Mouse (Mus musculus): ENCODE results near the gene Tgfb1i1. TPM values are rescaled to one million over a fixed set of nuclear protein-coding genes. Genes with fewer than 3 reads are reported as not detected.

Gene Tgfb1i1
- polyA plus RNA-seq, 1 experiment from 2014 or later = 78.8 TPM

GRCm38 (mm10) chr7:128248081-128249042 is 1.8 kb downstream of the Tgfb1i1 start:
- DNase-seq (ENCODE audit: low spot score) = peak; percentile 18
- peak overlapping the region; percentile 55 for H3K4me2 ChIP-seq (ENCODE audit: low read length)
- peak overlapping the region; percentile 39; the same call in 1 of the 2 replicates for H3K9ac ChIP-seq (ENCODE audit: low read depth, low read length)
- peaks cover 11% of the 10 kb centered on the region for H3K36me3 ChIP-seq (ENCODE audit: insufficient read depth, low read length)
- no peak for ATAC-seq (replicated peaks; ENCODE audit: low FRiP score, low read depth)
- no peaks in the 10 kb centered on the region for H3K27me3 ChIP-seq (ENCODE audit: insufficient read depth, low read length)
- H3K4me3 ChIP-seq (replicated peaks; ENCODE audit: low read depth, low read length) = peak overlapping the region; percentile 47
- H3K4me1 ChIP-seq (replicated peaks; ENCODE audit: insufficient read depth, low read length) = peaks cover 14% of the 10 kb centered on the region; the same call in 1 of the 2 replicates
- no peak overlapping the region for H3K27ac ChIP-seq
- no peak for TF ChIP-seq CTCF (IDR thresholded peaks at IDR 0.05; ENCODE audit: low read depth)
- WGBS = 77% methylated on average over 10 of the region's 10 CpGs
- H3K9me3 ChIP-seq (replicated peaks; ENCODE audit: low read length) = no peaks in the 10 kb centered on the region

GRCm38 (mm10) chr7:128249998-128250397 is 3.4 kb downstream of the Tgfb1i1 start:
- Histone ChIP-seq H3K36me3 (ENCODE audit: insufficient read depth, low read length) (peaks cover 6% of the 10 kb centered on the region; the same call in 1 of the 2 replicates), H3K9ac (ENCODE audit: low read depth, low read length) (no peak overlapping the region)
- whole genome bisulfite sequencing = 87% methylated on average over 5 of the region's 5 CpGs

GRCm38 (mm10) chr7:128251946-128252345 is 5.3 kb downstream of the Tgfb1i1 start:
- 41% methylated on average over 12 of the region's 12 CpGs for WGBS
- ATAC-seq (replicated peaks; ENCODE audit: low FRiP score, low read depth) (no peak), DNase-seq (ENCODE audit: low spot score) (no peak)
- Histone ChIP-seq H3K9me3 (replicated peaks; ENCODE audit: low read length) (no peaks in the 10 kb centered on the region), H3K27ac (no peak overlapping the region), H3K9ac (ENCODE audit: low read depth, low read length) (peak overlapping the region; percentile 23; the same call in 1 of the 2 replicates), H3K36me3 (ENCODE audit: insufficient read depth, low read length) (peaks cover 5% of the 10 kb centered on the region; the same call in 1 of the 2 replicates), H3K27me3 (ENCODE audit: insufficient read depth, low read length) (no peaks in the 10 kb centered on the region), H3K4me1 (replicated peaks; ENCODE audit: insufficient read depth, low read length) (peaks cover 14% of the 10 kb centered on the region; the same call in 1 of the 2 replicates), H3K4me2 (ENCODE audit: low read length) (peak overlapping the region; percentile 52), H3K4me3 (replicated peaks; ENCODE audit: low read depth, low read length) (no peak overlapping the region)
- TF ChIP-seq CTCF (IDR thresholded peaks at IDR 0.05; ENCODE audit: low read depth) = no peak

More at GRCm38 (mm10) chr7:128249998-128250397, 3.4 kb downstream of the Tgfb1i1 start:
- Histone ChIP-seq H3K27ac (no peak overlapping the region), H3K4me2 (ENCODE audit: low read length) (no peak overlapping the region), H3K9me3 (replicated peaks; ENCODE audit: low read length) (no peaks in the 10 kb centered on the region), H3K4me1 (replicated peaks; ENCODE audit: insufficient read depth, low read length) (peaks cover 14% of the 10 kb centered on the region; the same call in 1 of the 2 replicates), H3K27me3 (ENCODE audit: insufficient read depth, low read length) (no peaks in the 10 kb centered on the region), H3K4me3 (replicated peaks; ENCODE audit: low read depth, low read length) (no peak overlapping the region)
- ATAC-seq (replicated peaks; ENCODE audit: low FRiP score, low read depth) (no peak), DNase-seq (ENCODE audit: low spot score) (no peak)
- no peak for TF ChIP-seq CTCF (IDR thresholded peaks at IDR 0.05; ENCODE audit: low read depth)

- DNase-seq (ENCODE audit: low spot score) = peak; percentile 44
- WGBS = 14% methylated on average over 24 of the region's 24 CpGs
- no peaks in the 10 kb centered on the region for H3K27me3 ChIP-seq (ENCODE audit: insufficient read depth, low read length)
- peaks cover 5% of the 10 kb centered on the region; the same call in 1 of the 2 replicates for H3K36me3 ChIP-seq (ENCODE audit: insufficient read depth, low read length)
- no peak for TF ChIP-seq CTCF (IDR thresholded peaks at IDR 0.05; ENCODE audit: low read depth)
- no peak overlapping the region for H3K9ac ChIP-seq (ENCODE audit: low read depth, low read length)
- H3K4me3 ChIP-seq (replicated peaks; ENCODE audit: low read depth, low read length) = no peak overlapping the region
- H3K4me2 ChIP-seq (ENCODE audit: low read length) = peak overlapping the region; percentile 52
- peaks cover 14% of the 10 kb centered on the region; the same call in 1 of the 2 replicates for H3K4me1 ChIP-seq (replicated peaks; ENCODE audit: insufficient read depth, low read length)
- H3K9me3 ChIP-seq (replicated peaks; ENCODE audit: low read length) = no peaks in the 10 kb centered on the region
- no peak for ATAC-seq (replicated peaks; ENCODE audit: low FRiP score, low read depth)
- H3K27ac ChIP-seq = no peak overlapping the region
Measured at GRCm38 (mm10) chr7:128252609-128253008, 6.0 kb downstream of the Tgfb1i1 start.

DNA sequence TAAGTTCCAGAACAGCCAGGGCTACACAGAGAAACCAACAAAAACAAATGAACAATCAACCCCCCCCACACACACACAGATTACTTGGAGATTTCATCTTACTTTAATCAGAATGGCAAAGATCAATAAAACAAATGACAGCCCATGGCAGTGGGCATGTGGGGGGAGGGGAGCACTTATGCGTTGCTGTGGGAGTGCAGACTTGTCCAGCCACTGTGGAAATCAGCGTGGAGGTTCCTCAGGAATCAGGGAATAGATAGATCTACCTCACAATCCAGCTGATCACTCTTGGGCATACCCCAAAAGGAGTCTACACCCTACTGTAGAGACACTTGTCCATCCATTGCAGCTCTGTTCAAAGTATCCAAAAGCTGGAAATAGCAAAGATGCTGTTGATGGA is 8.4 kb downstream of the Tgfb1i1 start:
- Histone ChIP-seq H3K4me2 (ENCODE audit: low read length) (no peak overlapping the region), H3K27ac (no peak overlapping the region), H3K4me1 (replicated peaks; ENCODE audit: insufficient read depth, low read length) (peaks cover 14% of the 10 kb centered on the region; the same call in 1 of the 2 replicates), H3K4me3 (replicated peaks; ENCODE audit: low read depth, low read length) (no peak overlapping the region), H3K9me3 (replicated peaks; ENCODE audit: low read length) (no peaks in the 10 kb centered on the region), H3K36me3 (ENCODE audit: insufficient read depth, low read length) (peaks cover 5% of the 10 kb centered on the region; the same call in 1 of the 2 replicates), H3K9ac (ENCODE audit: low read depth, low read length) (no peak overlapping the region), H3K27me3 (ENCODE audit: insufficient read depth, low read length) (no peaks in the 10 kb centered on the region)
- TF ChIP-seq CTCF (IDR thresholded peaks at IDR 0.05; ENCODE audit: low read depth) = no peak
- WGBS = 61% methylated on average over 2 of the region's 2 CpGs
- no peak for DNase-seq (ENCODE audit: low spot score)
- no peak for ATAC-seq (replicated peaks; ENCODE audit: low FRiP score, low read depth)

DNA sequence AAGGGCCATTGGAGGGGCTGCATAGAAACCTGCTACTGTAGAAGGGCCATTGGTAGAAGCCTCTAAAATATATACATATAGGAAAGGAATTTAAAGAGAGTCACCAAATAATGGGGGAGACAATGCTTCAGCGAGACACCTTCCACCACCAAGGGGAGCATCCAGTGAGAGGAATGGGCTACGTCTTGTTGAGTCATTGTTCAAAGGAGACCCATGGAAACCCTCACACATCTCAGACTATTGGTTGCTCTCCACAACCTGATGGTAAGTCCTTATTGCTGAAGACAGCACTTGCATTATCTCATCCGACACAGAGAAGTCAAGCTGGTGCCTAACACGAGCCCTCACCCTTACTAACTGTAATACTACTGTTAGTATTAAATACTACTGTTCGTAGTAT is 9.1 kb downstream of the Tgfb1i1 start:
- TF ChIP-seq CTCF (IDR thresholded peaks at IDR 0.05; ENCODE audit: low read depth) = no peak
- no peaks in the 10 kb centered on the region for H3K27me3 ChIP-seq (ENCODE audit: insufficient read depth, low read length)
- no peak overlapping the region for H3K27ac ChIP-seq
- no peak overlapping the region for H3K4me3 ChIP-seq (replicated peaks; ENCODE audit: low read depth, low read length)
- H3K4me2 ChIP-seq (ENCODE audit: low read length) = no peak overlapping the region
- 85% methylated on average over 5 of the region's 5 CpGs for WGBS
- H3K4me1 ChIP-seq (replicated peaks; ENCODE audit: insufficient read depth, low read length) = peaks cover 14% of the 10 kb centered on the region; the same call in 1 of the 2 replicates
- H3K9me3 ChIP-seq (replicated peaks; ENCODE audit: low read length) = no peaks in the 10 kb centered on the region
- DNase-seq (ENCODE audit: low spot score) (no peak), ATAC-seq (replicated peaks; ENCODE audit: low FRiP score, low read depth) (no peak)
- peaks cover 5% of the 10 kb centered on the region; the same call in 1 of the 2 replicates for H3K36me3 ChIP-seq (ENCODE audit: insufficient read depth, low read length)
- no peak overlapping the region for H3K9ac ChIP-seq (ENCODE audit: low read depth, low read length)
